Comparison of ENCODE assay signal across 8 mouse cellular contexts in the genomic region with DNA sequence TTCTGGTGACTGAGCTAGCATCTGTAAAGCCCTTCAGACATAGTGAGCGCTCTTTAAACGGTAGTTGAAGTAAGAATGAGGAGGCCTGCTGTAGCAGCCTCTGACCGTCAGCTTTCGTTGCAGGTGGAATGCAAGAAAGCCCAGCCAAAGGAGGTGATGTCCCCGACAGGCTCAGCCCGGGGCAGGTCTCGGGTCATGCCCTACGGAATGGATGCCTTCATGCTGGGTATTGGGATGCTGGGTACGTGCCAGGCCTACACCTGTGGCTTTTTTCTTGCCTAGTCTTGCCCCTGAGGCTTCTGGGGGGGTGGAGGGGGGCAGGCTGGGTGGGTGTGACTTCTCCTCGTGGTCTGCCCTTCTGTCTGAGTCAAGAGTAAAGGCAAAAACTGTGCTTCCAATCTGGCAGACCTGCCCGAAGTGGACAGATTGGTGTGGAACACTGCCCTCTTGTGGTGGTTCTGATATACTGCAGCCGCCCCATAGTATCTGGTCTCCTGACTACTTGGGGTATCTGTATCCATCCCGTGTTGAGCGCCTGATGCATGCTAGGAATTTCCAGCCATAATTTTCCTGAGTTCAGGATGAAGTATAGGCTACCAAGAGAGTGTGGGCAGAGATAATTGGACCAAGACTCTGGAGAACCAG. TPM values are rescaled to one million over a fixed set of nuclear protein-coding genes. Genes with fewer than 3 reads are reported as not detected.
A peak's percentile ranks its signal among the peaks of the same experiment; 100 is the strongest.
DNase-seq lines count a peak whose midpoint lies in the region; ATAC-seq lines count a peak whose summit lies in the region.
"Had no signal": no experiment of that assay in that cellular context is flagged by ENCODE, and none has a peak within 500 bp of the region (broad histone marks: within the 10 kb centered on the region; RNA-seq: fewer than 3 reads in every experiment).

No protein-coding gene starts in this region.

- H3K9ac ChIP-seq in midbrain, embryonic 16.5 days (ENCODE audit: low read depth, low read length): no peak overlapping the region

- H3K4me3 ChIP-seq in midbrain, embryonic 16.5 days (ENCODE audit: low read depth, low read length): no peak overlapping the region
- H3K4me3 ChIP-seq: myocyte had no signal

- peak; percentile 48 for DNase-seq in WW6 (ENCODE audit: low read depth, low spot score)
- DNase-seq in cerebellum, postnatal 10 days: peak; percentile 91 to 93
- DNase-seq in frontal cortex, postnatal 14 days (ENCODE audit: low spot score in 2 of 2): peak; percentile 60 to 84
- DNase-seq in kidney, adult 11 months: peak; percentile 49
- DNase-seq in left cerebral cortex, postnatal 25 days (ENCODE audit: low spot score in 2 of 2): peak; percentile 76 to 85
- peak; percentile 42 to 45 for DNase-seq in spleen, postnatal 36 days (ENCODE audit: low spot score in 2 of 2)

- H3K36me3 ChIP-seq in midbrain, embryonic 16.5 days (ENCODE audit: control insufficient read depth, insufficient read depth, low read length): peaks cover 31% of the 10 kb centered on the region

- peak overlapping the region; percentile 36; the same call in 1 of the 2 replicates for H3K27ac ChIP-seq in midbrain, embryonic 16.5 days (ENCODE audit: low read length)

- ATAC-seq in midbrain, embryonic 16.5 days: no peak

- peaks cover 31% of the 10 kb centered on the region for H3K4me1 ChIP-seq in midbrain, embryonic 16.5 days (ENCODE audit: control insufficient read depth, insufficient read depth, low read length)

- H3K4me2 ChIP-seq in midbrain, embryonic 16.5 days (ENCODE audit: low read length): no peak overlapping the region

- WGBS in midbrain, embryonic 16.5 days: 22% methylated on average over 14 of the region's 14 CpGs

- no peaks in the 10 kb centered on the region for H3K9me3 ChIP-seq in midbrain, embryonic 16.5 days (replicated peaks; ENCODE audit: control insufficient read depth, low read length, poor library complexity, severe bottlenecking)

- H3K27me3 ChIP-seq in midbrain, embryonic 16.5 days (ENCODE audit: control insufficient read depth, insufficient read depth, low read depth, low read length): no peaks in the 10 kb centered on the region

- intact Hi-C loops in left cerebral cortex, postnatal 25 days (cut with DNase I): loop anchor here (1.0 kb wide), 1 partner anchor 82 kb away; no protein-coding TSS in a partner anchor

RNA-seq across cellular contexts. Expression of a gene that starts 11.9 kb away (rescaled TPM):
- total RNA-seq in left cerebral cortex, postnatal 25 days (2021): 10 to 100 TPM; 45.2 to 49.2 TPM
- 47.9 and 53.7 TPM in 2 replicates for polyA plus RNA-seq in midbrain, embryonic 16.5 days (2015; fragmentation: Nextera tagmentation; extraction: Ambion mirVana)

RNA-seq across cellular contexts. Expression of a gene that starts 24.7 kb away (rescaled TPM):
- total RNA-seq in left cerebral cortex, postnatal 25 days (2021): not detected
- polyA plus RNA-seq in midbrain, embryonic 16.5 days (2015; fragmentation: Nextera tagmentation; extraction: Ambion mirVana): not detected in 2 replicates
- polyA plus RNA-seq: myocyte had no signal

RNA-seq across cellular contexts. Expression of a gene that starts 43.2 kb away (rescaled TPM):
- 10 to 100 TPM; 31.1 to 34.0 TPM for total RNA-seq in left cerebral cortex, postnatal 25 days (2021)
- polyA plus RNA-seq in midbrain, embryonic 16.5 days (2015; fragmentation: Nextera tagmentation; extraction: Ambion mirVana): 32.3 and 32.7 TPM in 2 replicates
